Mouse (Mus musculus): Measurements from ENCODE around the gene Atp8b4. TPM values are rescaled to one million over a fixed set of nuclear protein-coding genes. Genes with fewer than 3 reads are reported as not detected.

Gene Atp8b4
- 0.81 and 0.97 TPM in 2 replicates for polyA plus RNA-seq (2012; rRNA removed)

GRCm38 (mm10) chr2:126500521-126500920 lies at the start of gene Atp8b4:
Gene Atp8b4 (minus strand): TSS chr2:126500674.
- no peak for TF ChIP-seq CTCF (conservative IDR thresholded peaks at IDR 0.05; ENCODE audit: insufficient read depth, insufficient read length, low read depth, low read length)
- no peak for DNase-seq
- Histone ChIP-seq H3K36me3 (ENCODE audit: control insufficient read depth, insufficient read depth, low read length) (no peaks in the 10 kb centered on the region), H3K4me1 (ENCODE audit: control insufficient read depth, insufficient read depth, low read length) (no peaks in the 10 kb centered on the region), H3K27me3 (replicated peaks; ENCODE audit: control insufficient read depth, insufficient read depth, low read length) (no peaks in the 10 kb centered on the region; the same call in 1 of the 2 replicates), H3K27ac (ENCODE audit: insufficient read depth, low read depth, low read length) (no peak within 1 kb of the TSS), H3K4me3 (ENCODE audit: insufficient read depth, low read depth, low read length) (no peak within 1 kb of the TSS)
- 83% methylated on average over 6 of the region's 6 CpGs for WGBS

- Histone ChIP-seq H3K27ac (ENCODE audit: insufficient read depth, low read depth, low read length) (peak overlapping the region; percentile 100), H3K27me3 (replicated peaks; ENCODE audit: control insufficient read depth, insufficient read depth, low read length) (no peaks in the 10 kb centered on the region), H3K36me3 (ENCODE audit: control insufficient read depth, insufficient read depth, low read length) (peaks cover 5% of the 10 kb centered on the region), H3K4me1 (ENCODE audit: control insufficient read depth, insufficient read depth, low read length) (peaks cover 23% of the 10 kb centered on the region; the same call in 1 of the 2 replicates), H3K4me3 (ENCODE audit: insufficient read depth, low read depth, low read length) (no peak overlapping the region)
- no peak for TF ChIP-seq CTCF (conservative IDR thresholded peaks at IDR 0.05; ENCODE audit: insufficient read depth, insufficient read length, low read depth, low read length)
- TF ChIP-seq POLR2A (IDR thresholded peaks at IDR 0.05; ENCODE audit: low read depth, low read length) = no peak
- WGBS = 37% methylated on average over 7 of the region's 7 CpGs
- peak; percentile 88 for DNase-seq
These were observed 49.2 kb upstream of the Atp8b4 start for GRCm38 (mm10) chr2:126549681-126550080.

GRCm38 (mm10) chr2:126546392-126546791 lies 45.9 kb upstream of the Atp8b4 start:
- H3K27me3 ChIP-seq (replicated peaks; ENCODE audit: control insufficient read depth, insufficient read depth, low read length) = no peaks in the 10 kb centered on the region
- TF ChIP-seq POLR2A (IDR thresholded peaks at IDR 0.05; ENCODE audit: low read depth, low read length) = no peak
- TF ChIP-seq CTCF (conservative IDR thresholded peaks at IDR 0.05; ENCODE audit: insufficient read depth, insufficient read length, low read depth, low read length) = no peak
- 58% methylated on average over 3 of the region's 3 CpGs for WGBS
- no peaks in the 10 kb centered on the region for H3K36me3 ChIP-seq (ENCODE audit: control insufficient read depth, insufficient read depth, low read length)
- H3K27ac ChIP-seq (ENCODE audit: insufficient read depth, low read depth, low read length) = peak overlapping the region; percentile 99
- no peak overlapping the region for H3K4me3 ChIP-seq (ENCODE audit: insufficient read depth, low read depth, low read length)
- H3K4me1 ChIP-seq (ENCODE audit: control insufficient read depth, insufficient read depth, low read length) = peaks cover 37% of the 10 kb centered on the region
- no peak for DNase-seq

GRCm38 (mm10) chr2:126545297-126545696 lies 44.8 kb upstream of the Atp8b4 start:
- 46% methylated on average over 5 of the region's 5 CpGs for whole genome bisulfite sequencing
- Histone ChIP-seq H3K27ac (ENCODE audit: insufficient read depth, low read depth, low read length) (peak overlapping the region; percentile 79), H3K4me1 (ENCODE audit: control insufficient read depth, insufficient read depth, low read length) (peaks cover 38% of the 10 kb centered on the region), H3K4me3 (ENCODE audit: insufficient read depth, low read depth, low read length) (no peak overlapping the region), H3K27me3 (replicated peaks; ENCODE audit: control insufficient read depth, insufficient read depth, low read length) (no peaks in the 10 kb centered on the region), H3K36me3 (ENCODE audit: control insufficient read depth, insufficient read depth, low read length) (no peaks in the 10 kb centered on the region)
- TF ChIP-seq CTCF (conservative IDR thresholded peaks at IDR 0.05; ENCODE audit: insufficient read depth, insufficient read length, low read depth, low read length) (no peak), POLR2A (IDR thresholded peaks at IDR 0.05; ENCODE audit: low read depth, low read length) (no peak)
- peak; percentile 83 for DNase-seq

- DNase-seq = no peak
- H3K36me3 ChIP-seq (ENCODE audit: control insufficient read depth, insufficient read depth, low read length) = no peaks in the 10 kb centered on the region
- no peak for TF ChIP-seq POLR2A (IDR thresholded peaks at IDR 0.05; ENCODE audit: low read depth, low read length)
- H3K4me1 ChIP-seq (ENCODE audit: control insufficient read depth, insufficient read depth, low read length) = peaks cover 39% of the 10 kb centered on the region
- H3K27me3 ChIP-seq (replicated peaks; ENCODE audit: control insufficient read depth, insufficient read depth, low read length) = no peaks in the 10 kb centered on the region
- 91% methylated on average over 5 of the region's 5 CpGs for WGBS
- no peak overlapping the region for H3K4me3 ChIP-seq (ENCODE audit: insufficient read depth, low read depth, low read length)
- H3K27ac ChIP-seq (ENCODE audit: insufficient read depth, low read depth, low read length) = no peak overlapping the region; the same call in 1 of the 2 replicates
These were observed 41.7 kb upstream of the Atp8b4 start for GRCm38 (mm10) chr2:126542211-126542610.

- WGBS = 36% methylated on average over 6 of the region's 6 CpGs
- DNase-seq = peak; percentile 95
These were observed 40.0 kb upstream of the Atp8b4 start for GRCm38 (mm10) chr2:126540390-126540925.

GRCm38 (mm10) chr2:126537654-126538053 lies 37.2 kb upstream of the Atp8b4 start:
- peak; percentile 82 for DNase-seq
- TF ChIP-seq CTCF (conservative IDR thresholded peaks at IDR 0.05; ENCODE audit: insufficient read depth, insufficient read length, low read depth, low read length) (no peak), POLR2A (IDR thresholded peaks at IDR 0.05; ENCODE audit: low read depth, low read length) (no peak)
- no peaks in the 10 kb centered on the region for H3K36me3 ChIP-seq (ENCODE audit: control insufficient read depth, insufficient read depth, low read length)
- H3K27ac ChIP-seq (ENCODE audit: insufficient read depth, low read depth, low read length) = peak overlapping the region; percentile 92
- peaks cover 28% of the 10 kb centered on the region for H3K4me1 ChIP-seq (ENCODE audit: control insufficient read depth, insufficient read depth, low read length)
- no peaks in the 10 kb centered on the region for H3K27me3 ChIP-seq (replicated peaks; ENCODE audit: control insufficient read depth, insufficient read depth, low read length)
- H3K4me3 ChIP-seq (ENCODE audit: insufficient read depth, low read depth, low read length) = no peak overlapping the region

More at GRCm38 (mm10) chr2:126540390-126540925, 40.0 kb upstream of the Atp8b4 start:
- TF ChIP-seq POLR2A (IDR thresholded peaks at IDR 0.05; ENCODE audit: low read depth, low read length) = no peak
- TF ChIP-seq CTCF (conservative IDR thresholded peaks at IDR 0.05; ENCODE audit: insufficient read depth, insufficient read length, low read depth, low read length) = no peak
- Histone ChIP-seq H3K27me3 (replicated peaks; ENCODE audit: control insufficient read depth, insufficient read depth, low read length) (no peaks in the 10 kb centered on the region), H3K27ac (ENCODE audit: insufficient read depth, low read depth, low read length) (peak overlapping the region; percentile 91), H3K36me3 (ENCODE audit: control insufficient read depth, insufficient read depth, low read length) (no peaks in the 10 kb centered on the region), H3K4me3 (ENCODE audit: insufficient read depth, low read depth, low read length) (no peak overlapping the region), H3K4me1 (ENCODE audit: control insufficient read depth, insufficient read depth, low read length) (peaks cover 35% of the 10 kb centered on the region)

All from kidney, adult 2 months (tissue).